16 mouse cellular contexts compared by ENCODE assay signal in the genomic region with DNA sequence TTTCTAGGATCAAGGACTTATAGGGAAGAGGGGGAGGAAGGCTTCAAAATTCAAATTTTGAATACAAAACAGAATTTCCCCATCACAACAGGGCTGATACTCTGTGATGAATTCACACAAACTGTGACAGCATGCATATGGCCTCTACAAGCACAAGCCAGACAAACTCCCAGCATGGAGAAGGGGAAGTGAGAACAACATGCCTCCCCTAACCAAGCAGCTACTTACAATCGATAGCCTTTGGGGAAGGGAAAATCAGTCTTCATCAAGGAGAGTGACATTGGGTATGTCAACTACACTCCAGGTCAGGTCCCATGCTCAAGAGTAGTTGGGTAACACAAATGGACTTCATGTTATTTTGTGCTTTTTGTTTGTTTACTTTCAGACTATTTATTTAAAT.
"Had no signal": no experiment of that assay in that cellular context is flagged by ENCODE, and none has a peak within 500 bp of the region (broad histone marks: within the 10 kb centered on the region; RNA-seq: fewer than 3 reads in every experiment).

No protein-coding gene starts in this region.

- H3K27ac ChIP-seq: neural tube, embryonic 13.5 days; neural tube, embryonic 15.5 days; stomach, embryonic 15.5 days; stomach, postnatal 0 days had no signal

- H3K4me3 ChIP-seq: neural tube, embryonic 13.5 days; neural tube, embryonic 15.5 days; stomach, embryonic 15.5 days had no signal

- H3K36me3 ChIP-seq: neural tube, embryonic 13.5 days; neural tube, embryonic 15.5 days; stomach, embryonic 15.5 days had no signal

- H3K27me3 ChIP-seq: neural tube, embryonic 13.5 days; neural tube, embryonic 15.5 days; stomach, embryonic 15.5 days had no signal

- H3K9me3 ChIP-seq: neural tube, embryonic 13.5 days; neural tube, embryonic 15.5 days; stomach, embryonic 15.5 days had no signal

- DNase-seq: retina, postnatal 1 day; right cerebral cortex, adult 18-20 months; right cerebral cortex, postnatal 14 days; right cerebral cortex, postnatal 25 days; right cerebral cortex, postnatal 4 days; spleen, adult 18-20 months; thymus, adult 18-20 months; thymus, adult 2 months; thymus, postnatal 14 days; thymus, postnatal 25 days; thymus, postnatal 36 days; thymus, postnatal 4 days had no signal

- H3K4me1 ChIP-seq: neural tube, embryonic 13.5 days; neural tube, embryonic 15.5 days; stomach, embryonic 15.5 days had no signal
